Mouse (Mus musculus) olfactory bulb, adult 2 months (tissue): ENCODE measurements around the gene Cbx3. TPM values are rescaled to one million over a fixed set of nuclear protein-coding genes. Genes with fewer than 3 reads are reported as not detected.

Source experiments
- H3K27ac ChIP-seq: fragments of 200-500 bp; 2 replicates; pipeline ENCODE4 v1.5.1; 2012; ENCODE audit warnings: low read depth, low read length; ENCODE audit not compliant: insufficient read depth
- H3K4me1 ChIP-seq: fragments of 200-500 bp; 2 replicates; pipeline ENCODE4 v1.6.1; 2012; ENCODE audit warnings: low read length; ENCODE audit not compliant: control insufficient read depth, insufficient read depth
- H3K4me3 ChIP-seq: fragments of 200-500 bp; 2 replicates; pipeline ENCODE4 v1.5.1; 2012; ENCODE audit warnings: mild to moderate bottlenecking, low read depth, low read length, moderate library complexity; ENCODE audit not compliant: insufficient read depth
- CTCF ChIP-seq: fragments of 200-500 bp; IDR thresholded peaks from 2 replicates; pipeline ENCODE4 v1.5.1; 2012; ENCODE audit warnings: low read depth, mild to moderate bottlenecking, low read length, moderate library complexity; ENCODE audit not compliant: insufficient read depth
- POLR2A ChIP-seq: fragments of 200-500 bp; IDR thresholded peaks from 2 replicates; pipeline ENCODE4 v1.6.1; 2012; ENCODE audit warnings: mild to moderate bottlenecking, low read depth, low read length, moderate library complexity; ENCODE audit not compliant: insufficient read depth
- WGBS: fragments of 180-500 bp; shearing (Covaris S2); methylation state at CpG from one replicate; pipeline ENCODE4 v1.1.7; 2018; 5-methylcytosine and 5-hydroxymethylcytosine counted together
- polyA plus RNA-seq: library from polyadenylated mRNA; stranded (reverse); fragments of >200 nt; gene quantifications from 2 replicates; pipeline ENCODE4 v1.2.4, GENCODE M21; 2012; ENCODE audit warnings: low replicate concordance; ENCODE audit not compliant: missing spikeins, insufficient read depth, insufficient read length

The Cbx3 gene
- polyA plus RNA-seq, result 577 TPM in 1 of 2 replicates, not detected in the other

GRCm38 (mm10) chr6:51470311-51471178, at the start of gene Cbx3:
Gene Cbx3 (plus strand): TSS chr6:51470360.
- Histone ChIP-seq H3K4me1 (peaks cover 4% of the 10 kb centered on the region; the same call in 1 of the 2 replicates), H3K4me3 (peak within 1 kb of the TSS; percentile 79), H3K27ac (peak within 1 kb of the TSS; percentile 99)
- WGBS, result under 1% methylated on average over 91 of the region's 99 CpGs
- peak; percentile 47; the same call in 1 of the 2 replicates for TF ChIP-seq POLR2A
- no peak for TF ChIP-seq CTCF

GRCm38 (mm10) chr6:51423466-51424122, 46.6 kb upstream of the Cbx3 start:
- Histone ChIP-seq H3K4me1 (no peaks in the 10 kb centered on the region), H3K27ac (no peak overlapping the region), H3K4me3 (no peak overlapping the region)
- TF ChIP-seq CTCF (no peak), POLR2A (no peak)
- WGBS, result 68% methylated on average over 11 of the region's 11 CpGs

GRCm38 (mm10) chr6:51424537-51424936, 45.6 kb upstream of the Cbx3 start:
- Histone ChIP-seq H3K27ac (no peak overlapping the region), H3K4me1 (no peaks in the 10 kb centered on the region), H3K4me3 (no peak overlapping the region)
- TF ChIP-seq POLR2A (no peak), CTCF (no peak)
- WGBS, result 97% methylated on average over 2 of the region's 2 CpGs

- Histone ChIP-seq H3K27ac (no peak within 1 kb of the TSS), H3K4me3 (peak within 1 kb of the TSS; percentile 51), H3K4me1 (peaks cover 17% of the 10 kb centered on the region)
- TF ChIP-seq CTCF (no peak), POLR2A (no peak)
- 2% methylated on average over 74 of the region's 74 CpGs for WGBS
Observed at GRCm38 (mm10) chr6:51432535-51433397, 37.4 kb upstream of the Cbx3 start, which contains the start of gene Nfe2l3. Gene Nfe2l3 (plus strand): TSS chr6:51432670.

- TF ChIP-seq POLR2A (no peak), CTCF (no peak)
- 55% methylated on average over 7 of the region's 7 CpGs for WGBS
- Histone ChIP-seq H3K27ac (no peak overlapping the region), H3K4me1 (peaks cover 20% of the 10 kb centered on the region), H3K4me3 (no peak overlapping the region)
Observed at GRCm38 (mm10) chr6:51434270-51434669, 35.9 kb upstream of the Cbx3 start.

GRCm38 (mm10) chr6:51437665-51438064, 32.5 kb upstream of the Cbx3 start:
- no peak for TF ChIP-seq CTCF
- no peak for TF ChIP-seq POLR2A
- Histone ChIP-seq H3K4me1 (peaks cover 17% of the 10 kb centered on the region), H3K27ac (no peak overlapping the region), H3K4me3 (no peak overlapping the region)
- WGBS, result 70% methylated on average over 4 of the region's 4 CpGs

- Histone ChIP-seq H3K4me3 (no peak overlapping the region), H3K27ac (no peak overlapping the region), H3K4me1 (peaks cover 9% of the 10 kb centered on the region; the same call in 1 of the 2 replicates)
- WGBS, result 62% methylated on average over 9 of the region's 9 CpGs
- TF ChIP-seq POLR2A (no peak), CTCF (no peak)
Observed at GRCm38 (mm10) chr6:51438826-51439330, 31.3 kb upstream of the Cbx3 start.

- Histone ChIP-seq H3K4me1 (peaks cover 3% of the 10 kb centered on the region; the same call in 1 of the 2 replicates), H3K27ac (no peak overlapping the region), H3K4me3 (no peak overlapping the region)
- no peak for TF ChIP-seq POLR2A
- no peak for TF ChIP-seq CTCF
- WGBS, result 78% methylated on average over 9 of the region's 9 CpGs
Observed at GRCm38 (mm10) chr6:51442191-51442835, 27.8 kb upstream of the Cbx3 start.
